Mouse (Mus musculus) intestine, embryonic 16.5 days (tissue): ENCODE measurements around the gene Bag5. TPM values are rescaled to one million over a fixed set of nuclear protein-coding genes. Genes with fewer than 3 reads are reported as not detected.
"Not testable (repeated sequence)": the region's sequence is repeated elsewhere in the genome, so short reads cannot be mapped to it uniquely, and the experiment has no call there.

ENCODE experiments used
- ATAC-seq: fragments of 200-750 bp; cut with Nextera tagmentation; 2 replicates; pipeline ENCODE4 v1.8.0; 2017; ENCODE audit warnings: moderate TSS enrichment, moderate library complexity
- H3K27ac ChIP-seq: fragments of 300-500 bp; sonication (generic); 2 replicates; pipeline ENCODE4 v1.5.1; 2014; ENCODE audit warnings: mild to moderate bottlenecking, low read length
- H3K27me3 ChIP-seq: fragments of 300-500 bp; sonication (generic); replicated peaks from 2 replicates; pipeline ENCODE4 v1.6.1; 2014; ENCODE audit warnings: low read length, control low read depth, mixed read lengths; ENCODE audit not compliant: control insufficient read depth, insufficient read depth
- H3K36me3 ChIP-seq: fragments of 300-500 bp; sonication (generic); 2 replicates; pipeline ENCODE4 v1.6.1; 2014; ENCODE audit warnings: low read length, control low read depth; ENCODE audit not compliant: control insufficient read depth, insufficient read depth
- H3K4me1 ChIP-seq: fragments of 300-500 bp; sonication (generic); 2 replicates; pipeline ENCODE4 v1.6.1; 2014; ENCODE audit warnings: low read length, control low read depth, mixed read lengths; ENCODE audit not compliant: control insufficient read depth, insufficient read depth
- H3K4me2 ChIP-seq: fragments of 300-500 bp; sonication (generic); 2 replicates; pipeline ENCODE4 v1.6.1; 2014; ENCODE audit warnings: low read depth, low read length, control low read depth
- H3K4me3 ChIP-seq: fragments of 300-500 bp; sonication (generic); 2 replicates; pipeline ENCODE4 v1.5.1; 2014; ENCODE audit warnings: mild to moderate bottlenecking, low read length
- H3K9ac ChIP-seq: fragments of 300-500 bp; sonication (generic); 2 replicates; pipeline ENCODE4 v1.6.1; 2014; ENCODE audit warnings: low read depth, low read length
- H3K9me3 ChIP-seq: fragments of 300-500 bp; sonication (generic); 2 replicates; pipeline ENCODE4 v1.6.1; 2016; ENCODE audit warnings: low read length, control low read depth; ENCODE audit not compliant: control insufficient read depth
- WGBS: fragments of 180-500 bp; shearing (Covaris S2); extraction: QIAGEN DNeasy Blood & Tissue Kit; methylation state at CpG from one replicate; pipeline ENCODE4 v1.1.7; 2014; 5-methylcytosine and 5-hydroxymethylcytosine counted together
- polyA plus RNA-seq: library from polyadenylated mRNA; unstranded; fragments of >200 nt; fragmentation: Nextera tagmentation; extraction: Ambion mirVana; gene quantifications from 2 replicates; pipeline ENCODE4 v1.2.1, GENCODE M21; 2015

The Bag5 gene
- polyA plus RNA-seq, 1 experiment from 2014 or later: 46.2 TPM

- Histone ChIP-seq H3K27me3 (no peaks in the 10 kb centered on the region), H3K36me3 (no peaks in the 10 kb centered on the region), H3K27ac (no peak overlapping the region), H3K4me2 (no peak overlapping the region), H3K4me1 (0 out of 2 replicates have a peak, but pooled peaks cover 3% of the 10 kb centered on the region), H3K9ac (no peak overlapping the region), H3K9me3 (no peaks in the 10 kb centered on the region), H3K4me3 (no peak overlapping the region)
- WGBS: 9% methylated on average over 3 of the region's 3 CpGs
- no peak for ATAC-seq
Observed at GRCm38 (mm10) chr12:111738754-111739153, 25.7 kb upstream of the Bag5 start.

- H3K9me3 ChIP-seq: no peaks in the 10 kb centered on the region
- H3K4me3 ChIP-seq: no peak overlapping the region
- no peak overlapping the region for H3K27ac ChIP-seq
- H3K4me2 ChIP-seq: no peak overlapping the region
- H3K36me3 ChIP-seq: no peaks in the 10 kb centered on the region
- H3K4me1 ChIP-seq: peaks cover 6% of the 10 kb centered on the region
- ATAC-seq: no peak
- no peaks in the 10 kb centered on the region for H3K27me3 ChIP-seq
- no peak overlapping the region for H3K9ac ChIP-seq
- 67% methylated on average over 9 of the region's 9 CpGs for WGBS
Observed at GRCm38 (mm10) chr12:111737370-111737769, 24.3 kb upstream of the Bag5 start.

GRCm38 (mm10) chr12:111736676-111737075 lies 23.6 kb upstream of the Bag5 start:
- H3K27me3 ChIP-seq, H3K36me3 ChIP-seq, H3K27ac ChIP-seq, ATAC-seq, H3K4me2 ChIP-seq, H3K4me1 ChIP-seq, H3K9me3 ChIP-seq, H3K9ac ChIP-seq, H3K4me3 ChIP-seq: not testable (repeated sequence)
- WGBS: 82% methylated on average over 8 of the region's 8 CpGs

GRCm38 (mm10) chr12:111734912-111735311 lies 21.9 kb upstream of the Bag5 start:
- H3K27me3 ChIP-seq: no peaks in the 10 kb centered on the region
- no peak for ATAC-seq

GRCm38 (mm10) chr12:111732921-111733320 lies 19.9 kb upstream of the Bag5 start:
- no peaks in the 10 kb centered on the region for H3K9me3 ChIP-seq
- H3K27ac ChIP-seq: no peak overlapping the region
- ATAC-seq: peak; percentile 47; the same call in 1 of the 2 replicates
- no peak overlapping the region for H3K4me2 ChIP-seq
- H3K27me3 ChIP-seq: no peaks in the 10 kb centered on the region
- 62% methylated on average over 5 of the region's 5 CpGs for WGBS
- no peak overlapping the region for H3K4me3 ChIP-seq
- H3K36me3 ChIP-seq: no peaks in the 10 kb centered on the region
- peaks cover 10% of the 10 kb centered on the region for H3K4me1 ChIP-seq
- H3K9ac ChIP-seq: peak overlapping the region; percentile 43; the same call in 1 of the 2 replicates

More at GRCm38 (mm10) chr12:111734912-111735311, 21.9 kb upstream of the Bag5 start:
- Histone ChIP-seq H3K9ac (no peak overlapping the region), H3K4me3 (no peak overlapping the region), H3K4me1 (peaks cover 10% of the 10 kb centered on the region), H3K36me3 (no peaks in the 10 kb centered on the region), H3K4me2 (no peak overlapping the region), H3K9me3 (no peaks in the 10 kb centered on the region), H3K27ac (no peak overlapping the region)
- 85% methylated on average over 3 of the region's 3 CpGs for WGBS

- H3K27me3 ChIP-seq: no peaks in the 10 kb centered on the region
- peak overlapping the region; percentile 22; the same call in 1 of the 2 replicates for H3K4me2 ChIP-seq
- peak overlapping the region; percentile 43 for H3K9ac ChIP-seq
- peaks cover 10% of the 10 kb centered on the region for H3K4me1 ChIP-seq
- WGBS: 32% methylated on average over 30 of the region's 30 CpGs
- H3K27ac ChIP-seq: no peak overlapping the region
- H3K36me3 ChIP-seq: 0 out of 2 replicates have a peak, but pooled peaks cover 6% of the 10 kb centered on the region
- peak; percentile 95 for ATAC-seq
- H3K9me3 ChIP-seq: no peaks in the 10 kb centered on the region
- no peak overlapping the region for H3K4me3 ChIP-seq
Observed at GRCm38 (mm10) chr12:111731822-111732807, 19.1 kb upstream of the Bag5 start.

- 72% methylated on average over 1 of the region's 1 CpGs for WGBS
- Histone ChIP-seq H3K9ac (no peak overlapping the region), H3K4me3 (no peak overlapping the region), H3K4me2 (no peak overlapping the region), H3K36me3 (0 out of 2 replicates have a peak, but pooled peaks cover 6% of the 10 kb centered on the region), H3K9me3 (no peaks in the 10 kb centered on the region), H3K27me3 (no peaks in the 10 kb centered on the region), H3K27ac (no peak overlapping the region), H3K4me1 (peaks cover 13% of the 10 kb centered on the region)
- no peak for ATAC-seq
Observed at GRCm38 (mm10) chr12:111727956-111728355, 14.9 kb upstream of the Bag5 start.

- no peaks in the 10 kb centered on the region for H3K9me3 ChIP-seq
- H3K4me2 ChIP-seq: no peak overlapping the region
- 0 out of 2 replicates have a peak, but pooled peaks cover 6% of the 10 kb centered on the region for H3K36me3 ChIP-seq
- 49% methylated on average over 4 of the region's 4 CpGs for WGBS
- H3K4me3 ChIP-seq: no peak overlapping the region
- H3K27ac ChIP-seq: peak overlapping the region; percentile 51; the same call in 1 of the 2 replicates
- no peaks in the 10 kb centered on the region for H3K27me3 ChIP-seq
- H3K9ac ChIP-seq: peak overlapping the region; percentile 40; the same call in 1 of the 2 replicates
- peak; percentile 50; the same call in 1 of the 2 replicates for ATAC-seq
- H3K4me1 ChIP-seq: peaks cover 3% of the 10 kb centered on the region; the same call in 1 of the 2 replicates
Observed at GRCm38 (mm10) chr12:111726122-111726463, 13.0 kb upstream of the Bag5 start.

- no peaks in the 10 kb centered on the region for H3K9me3 ChIP-seq
- H3K4me1 ChIP-seq: peaks cover 3% of the 10 kb centered on the region; the same call in 1 of the 2 replicates
- H3K4me3 ChIP-seq: no peak overlapping the region
- H3K36me3 ChIP-seq: 0 out of 2 replicates have a peak, but pooled peaks cover 6% of the 10 kb centered on the region
- peak overlapping the region; percentile 51 for H3K27ac ChIP-seq
- H3K4me2 ChIP-seq: no peak overlapping the region
- WGBS: 65% methylated on average over 12 of the region's 12 CpGs
- H3K27me3 ChIP-seq: no peaks in the 10 kb centered on the region
- no peak for ATAC-seq
- H3K9ac ChIP-seq: peak overlapping the region; percentile 40; the same call in 1 of the 2 replicates
Observed at GRCm38 (mm10) chr12:111725338-111726121, 12.5 kb upstream of the Bag5 start.
